Mouse (Mus musculus) hindbrain, postnatal 0 days (tissue): ENCODE measurements at regions not wholly inside any gene's neighbourhood (a gene's known extent, or its start where the extent isn't known, plus 50 kb on each side); places are given as distances from the start of the nearest gene placed in this dataset.

Experiments
- ATAC-seq: fragments of 200-750 bp; cut with Nextera tagmentation; 2 replicates; pipeline ENCODE4 v1.8.0; 2017; ENCODE audit warnings: mild to moderate bottlenecking, moderate TSS enrichment, moderate library complexity
- DNase-seq: peaks from one replicate; pipeline ENCODE4 v3.0.0-alpha.2; 2015; ENCODE audit warnings: low spot score
- H3K27ac ChIP-seq: fragments of 300-500 bp; sonication (generic); 2 replicates; pipeline ENCODE4 v1.5.1; 2014; ENCODE audit warnings: mild to moderate bottlenecking
- H3K27me3 ChIP-seq: fragments of 300-500 bp; sonication (generic); 2 replicates; pipeline ENCODE4 v1.6.1; 2014; ENCODE audit warnings: low read length, mixed read lengths; ENCODE audit not compliant: insufficient read depth
- H3K36me3 ChIP-seq: fragments of 300-500 bp; sonication (generic); 2 replicates; pipeline ENCODE4 v1.6.1; 2014; ENCODE audit warnings: low read length, mixed read lengths; ENCODE audit not compliant: insufficient read depth
- H3K4me1 ChIP-seq: fragments of 300-500 bp; sonication (generic); 2 replicates; pipeline ENCODE4 v1.6.1; 2014; ENCODE audit warnings: antibody characterized with exemption, low read length, mixed read lengths; ENCODE audit not compliant: insufficient read depth
- H3K4me2 ChIP-seq: fragments of 300-500 bp; sonication (generic); 2 replicates; pipeline ENCODE4 v1.6.1; 2014; ENCODE audit warnings: low read depth, mild to moderate bottlenecking, low read length, moderate library complexity, mixed read lengths
- H3K4me3 ChIP-seq: fragments of 300-500 bp; sonication (generic); 2 replicates; pipeline ENCODE4 v1.5.1; 2014; ENCODE audit warnings: low read length
- H3K9ac ChIP-seq: fragments of 300-500 bp; sonication (generic); replicated peaks from 2 replicates; pipeline ENCODE4 v1.6.1; 2014; ENCODE audit warnings: mild to moderate bottlenecking, low read length, moderate library complexity, mixed read lengths
- H3K9me3 ChIP-seq: fragments of 300-500 bp; sonication (generic); 2 replicates; pipeline ENCODE4 v1.6.1; 2016; ENCODE audit warnings: low read length, mixed read lengths
- CTCF ChIP-seq: IDR thresholded peaks from 2 replicates; pipeline ENCODE4 v1.5.1; 2016; ENCODE audit warnings: antibody characterized with exemption, control low read depth, low read depth
- WGBS: fragments of 180-500 bp; shearing (Covaris S2); extraction: QIAGEN DNeasy Blood & Tissue Kit; methylation state at CpG from one replicate; pipeline ENCODE4 v1.1.7; 2014; 5-methylcytosine and 5-hydroxymethylcytosine counted together

- Histone ChIP-seq H3K36me3 (no peaks in the 10 kb centered on the region), H3K9me3 (no peaks in the 10 kb centered on the region), H3K4me3 (no peak overlapping the region), H3K9ac (no peak overlapping the region), H3K4me2 (no peak overlapping the region), H3K27me3 (no peaks in the 10 kb centered on the region), H3K27ac (peak overlapping the region; percentile 15; the same call in 1 of the 2 replicates), H3K4me1 (0 out of 2 replicates have a peak, but pooled peaks cover 6% of the 10 kb centered on the region)
- 74% methylated on average over 1 of the region's 1 CpGs for WGBS
- ATAC-seq (no peak), DNase-seq (no peak)
- TF ChIP-seq CTCF, result no peak
Measured at GRCm38 (mm10) chr6:140953721-140954120, 224.6 kb downstream of the Gm11077 start.

GRCm38 (mm10) chr6:140955751-140956521 is 226.9 kb downstream of the Gm11077 start:
- no peak for TF ChIP-seq CTCF
- Histone ChIP-seq H3K27ac (peak overlapping the region; percentile 52; the same call in 1 of the 2 replicates), H3K27me3 (no peaks in the 10 kb centered on the region), H3K4me3 (no peak overlapping the region), H3K9ac (no peak overlapping the region), H3K4me2 (no peak overlapping the region), H3K4me1 (0 out of 2 replicates have a peak, but pooled peaks cover 6% of the 10 kb centered on the region), H3K9me3 (no peaks in the 10 kb centered on the region), H3K36me3 (no peaks in the 10 kb centered on the region)
- DNase-seq, result peak; percentile 42
- 35% methylated on average over 13 of the region's 13 CpGs for WGBS
- 0 out of 2 replicates have a peak, but pooled peaks have one; percentile 62 for ATAC-seq

GRCm38 (mm10) chr6:140956522-140956863 is 227.4 kb downstream of the Gm11077 start:
- H3K4me2 ChIP-seq, result no peak overlapping the region
- 0 out of 2 replicates have a peak, but pooled peaks cover 6% of the 10 kb centered on the region for H3K4me1 ChIP-seq
- H3K9me3 ChIP-seq, result no peaks in the 10 kb centered on the region
- H3K27me3 ChIP-seq, result no peaks in the 10 kb centered on the region
- H3K27ac ChIP-seq, result peak overlapping the region; percentile 52; the same call in 1 of the 2 replicates
- no peak for DNase-seq
- no peak overlapping the region for H3K9ac ChIP-seq
- 85% methylated on average over 4 of the region's 4 CpGs for WGBS
- no peaks in the 10 kb centered on the region for H3K36me3 ChIP-seq
- H3K4me3 ChIP-seq, result no peak overlapping the region
- ATAC-seq, result no peak
- no peak for TF ChIP-seq CTCF

- H3K9ac ChIP-seq, result no peak overlapping the region
- H3K4me3 ChIP-seq, result peak overlapping the region; percentile 1; the same call in 1 of the 2 replicates
- no peaks in the 10 kb centered on the region for H3K9me3 ChIP-seq
- TF ChIP-seq CTCF, result no peak
- peak overlapping the region; percentile 36; the same call in 1 of the 2 replicates for H3K27ac ChIP-seq
- peak; percentile 55 for DNase-seq
- H3K36me3 ChIP-seq, result no peaks in the 10 kb centered on the region
- H3K27me3 ChIP-seq, result no peaks in the 10 kb centered on the region
- ATAC-seq, result peak; percentile 62; the same call in 1 of the 2 replicates
- WGBS, result 19% methylated on average over 11 of the region's 11 CpGs
- H3K4me2 ChIP-seq, result peak overlapping the region; percentile 48
- peaks cover 5% of the 10 kb centered on the region; the same call in 1 of the 2 replicates for H3K4me1 ChIP-seq
Measured at GRCm38 (mm10) chr6:140961987-140962386, 232.9 kb downstream of the Gm11077 start.

GRCm38 (mm10) chr6:140962563-140962962 is 233.5 kb downstream of the Gm11077 start:
- WGBS, result 13% methylated on average over 4 of the region's 4 CpGs
- ATAC-seq, result peak; percentile 77
- Histone ChIP-seq H3K36me3 (no peaks in the 10 kb centered on the region), H3K4me3 (peak overlapping the region; percentile 1; the same call in 1 of the 2 replicates), H3K4me1 (peaks cover 5% of the 10 kb centered on the region; the same call in 1 of the 2 replicates), H3K9me3 (no peaks in the 10 kb centered on the region), H3K4me2 (peak overlapping the region; percentile 48), H3K27ac (peak overlapping the region; percentile 36; the same call in 1 of the 2 replicates), H3K27me3 (no peaks in the 10 kb centered on the region), H3K9ac (no peak overlapping the region)
- peak; percentile 66 for DNase-seq
- TF ChIP-seq CTCF, result no peak

GRCm38 (mm10) chr6:140973732-140974131 is 244.6 kb downstream of the Gm11077 start:
- TF ChIP-seq CTCF, result no peak
- Histone ChIP-seq H3K27me3 (no peaks in the 10 kb centered on the region), H3K4me3 (no peak overlapping the region), H3K9me3 (no peaks in the 10 kb centered on the region), H3K27ac (no peak overlapping the region), H3K9ac (no peak overlapping the region), H3K4me1 (no peaks in the 10 kb centered on the region), H3K36me3 (no peaks in the 10 kb centered on the region), H3K4me2 (no peak overlapping the region)
- WGBS, result 66% methylated on average over 6 of the region's 6 CpGs
- DNase-seq (no peak), ATAC-seq (no peak)

- Histone ChIP-seq H3K4me3 (no peak overlapping the region), H3K9ac (no peak overlapping the region), H3K4me2 (no peak overlapping the region), H3K36me3 (no peaks in the 10 kb centered on the region), H3K9me3 (no peaks in the 10 kb centered on the region), H3K27ac (no peak overlapping the region), H3K27me3 (no peaks in the 10 kb centered on the region), H3K4me1 (no peaks in the 10 kb centered on the region)
- 72% methylated on average over 5 of the region's 5 CpGs for WGBS
- ATAC-seq (no peak), DNase-seq (no peak)
- no peak for TF ChIP-seq CTCF
Measured at GRCm38 (mm10) chr6:140976989-140977388, 247.9 kb downstream of the Gm11077 start.
